Mouse (Mus musculus) myocyte (in vitro differentiated cells): Measurements from ENCODE around the gene Itih1. TPM values are rescaled to one million over a fixed set of nuclear protein-coding genes. Genes with fewer than 3 reads are reported as not detected.

Source experiments
- H3K27me3 ChIP-seq: one replicate; pipeline ENCODE4 v1.6.1; 2011; ENCODE audit not compliant: control insufficient read depth, insufficient read depth, insufficient read length
- H3K36me3 ChIP-seq: one replicate; pipeline ENCODE4 v1.6.1; 2011; ENCODE audit not compliant: control insufficient read depth, insufficient read depth
- H3K4me2 ChIP-seq: one replicate; pipeline ENCODE4 v1.6.1; 2011; ENCODE audit warnings: low read depth, control low read depth
- H3K4me3 ChIP-seq: one replicate; pipeline ENCODE4 v1.5.1; 2011; ENCODE audit warnings: mild to moderate bottlenecking, control low read depth, moderate library complexity
- H3K79me2 ChIP-seq: one replicate; pipeline ENCODE4 v1.6.1; 2011; ENCODE audit not compliant: control insufficient read depth, insufficient read depth
- H3ac ChIP-seq: one replicate; pipeline ENCODE4 v1.6.1; 2011; ENCODE audit not compliant: control insufficient read depth, insufficient read length
- CEBPB ChIP-seq: IDR thresholded peaks from 2 replicates; pipeline ENCODE4 v1.6.1; 2011; ENCODE audit warnings: mild to moderate bottlenecking, moderate library complexity; ENCODE audit not compliant: poor library complexity, insufficient read depth, severe bottlenecking
- E2F4 ChIP-seq: IDR thresholded peaks from one replicate; pipeline ENCODE4 v1.6.1; 2011; ENCODE audit warnings: mild to moderate bottlenecking, control low read depth, moderate library complexity; ENCODE audit not compliant: insufficient read depth
- MAX ChIP-seq: IDR thresholded peaks from one replicate; pipeline ENCODE4 v1.6.1; 2011; ENCODE audit warnings: low read depth, mild to moderate bottlenecking, control low read depth
- MYOD1 ChIP-seq, 3 experiments: IDR thresholded peaks; one replicate each; pipeline ENCODE4 v1.6.1; 2011; ENCODE audit warnings: control low read depth in 2 of 3, low read depth in 2 of 3, mild to moderate bottlenecking in 2 of 3, moderate library complexity in 1 of 3; ENCODE audit not compliant: insufficient read length in 2 of 3, control insufficient read depth in 1 of 3
- MYOG ChIP-seq, 3 experiments: IDR thresholded peaks; one replicate each; pipeline ENCODE4 v1.6.1; 2011; ENCODE audit warnings: control low read depth in 2 of 3, low read depth in 2 of 3, mild to moderate bottlenecking in 2 of 3; ENCODE audit not compliant: insufficient read length in 2 of 3, control insufficient read depth in 1 of 3, insufficient read depth in 1 of 3
- POLR2A ChIP-seq: IDR thresholded peaks from one replicate; pipeline ENCODE4 v1.6.1; 2011; ENCODE audit warnings: low read depth, mild to moderate bottlenecking, control low read depth, moderate library complexity; ENCODE audit not compliant: insufficient read length
- POLR2AphosphoS2 ChIP-seq: IDR thresholded peaks from one replicate; pipeline ENCODE4 v1.6.1; 2011; ENCODE audit warnings: low read depth, control low read depth; ENCODE audit not compliant: insufficient read length
- REST ChIP-seq: IDR thresholded peaks from one replicate; pipeline ENCODE4 v1.6.1; 2011; ENCODE audit warnings: mild to moderate bottlenecking, control low read depth, moderate library complexity; ENCODE audit not compliant: insufficient read depth, insufficient read length
- SRF ChIP-seq: IDR thresholded peaks from one replicate; pipeline ENCODE4 v1.6.1; 2011; ENCODE audit warnings: low read depth; ENCODE audit not compliant: control insufficient read depth, insufficient read length
- TCF12 ChIP-seq: IDR thresholded peaks from one replicate; pipeline ENCODE4 v1.6.1; 2011; ENCODE audit warnings: mild to moderate bottlenecking, control low read depth; ENCODE audit not compliant: poor library complexity, insufficient read depth, severe bottlenecking
- TCF3 ChIP-seq: IDR thresholded peaks from one replicate; pipeline ENCODE4 v1.6.1; 2011; ENCODE audit warnings: low read depth, control low read depth; ENCODE audit not compliant: insufficient read length
- USF1 ChIP-seq: IDR thresholded peaks from one replicate; pipeline ENCODE4 v1.6.1; 2011; ENCODE audit warnings: low read depth, mild to moderate bottlenecking, control low read depth, moderate library complexity
- polyA plus RNA-seq: library from polyadenylated mRNA; unstranded; fragments of >200 nt; fragmentation: generic; extraction: Trizol; gene quantifications from one replicate; pipeline ENCODE4 v1.2.1, GENCODE M21; 2012; ENCODE audit warnings: missing spikeins

The Itih1 gene
- polyA plus RNA-seq, 1 experiment: 0.02 TPM

DNA sequence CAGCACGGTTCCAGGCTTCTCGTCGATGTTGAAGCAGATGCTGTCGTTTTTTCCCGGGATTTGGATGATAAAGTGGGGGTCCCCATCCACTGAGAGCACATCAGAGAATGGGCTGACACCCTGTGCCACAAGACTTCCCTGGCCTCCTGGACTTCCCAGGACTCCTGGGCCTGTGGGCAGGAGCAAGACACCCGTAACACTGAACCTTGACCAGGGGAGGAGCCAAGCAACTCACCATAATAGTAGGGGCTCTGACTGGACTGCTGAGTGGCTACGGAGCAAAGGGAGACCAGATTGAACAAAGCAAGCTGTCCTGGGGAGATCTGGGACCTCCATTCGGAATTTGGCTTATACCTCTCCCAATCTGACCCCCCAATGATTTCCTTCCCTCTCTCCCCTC is 30.4 kb downstream of the Itih1 start:
- Histone ChIP-seq H3K27me3 (no peaks in the 10 kb centered on the region), H3K4me2 (no peak overlapping the region), H3K4me3 (no peak overlapping the region), H3K36me3 (no peaks in the 10 kb centered on the region), H3ac (no peak overlapping the region), H3K79me2 (no peaks in the 10 kb centered on the region)
- TF ChIP-seq USF1 (no peak), POLR2A (no peak), REST (no peak), E2F4 (no peak), TCF12 (no peak), CEBPB (no peak), TCF3 (no peak)

DNA sequence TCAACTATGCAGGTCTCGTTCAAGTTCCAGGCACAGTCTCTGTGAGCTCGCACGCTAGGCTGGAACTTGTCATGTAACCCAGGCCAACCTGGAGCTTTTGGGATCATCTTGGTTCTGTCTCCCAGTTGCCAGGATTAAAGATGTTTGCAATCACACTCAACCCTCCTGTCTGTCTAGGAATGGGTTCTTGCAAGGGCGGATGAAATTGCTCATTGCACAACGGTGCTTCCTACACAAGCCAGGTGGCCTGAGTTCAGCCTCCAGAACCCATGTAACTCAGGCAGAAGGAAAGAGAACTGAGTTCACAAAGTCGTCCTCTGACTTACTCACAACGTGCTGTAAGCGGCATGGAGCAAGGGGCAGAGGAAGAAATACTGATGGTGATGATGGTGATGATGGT is 31.9 kb downstream of the Itih1 start:
- Histone ChIP-seq H3K4me2 (no peak overlapping the region), H3K27me3 (no peaks in the 10 kb centered on the region), H3ac (no peak overlapping the region), H3K36me3 (no peaks in the 10 kb centered on the region), H3K4me3 (no peak overlapping the region), H3K79me2 (no peaks in the 10 kb centered on the region)
- TF ChIP-seq SRF (no peak), POLR2AphosphoS2 (no peak), MAX (no peak), USF1 (no peak), TCF3 (no peak), TCF12 (no peak), E2F4 (no peak)

- TF ChIP-seq MAX (no peak), MYOG (IDR thresholded peaks at IDR 0.05; ENCODE audit: control insufficient read depth in 1 of 3, insufficient read depth in 1 of 3, insufficient read length in 2 of 3, low read depth in 2 of 3) (no peak), REST (no peak), USF1 (no peak), TCF3 (no peak)
These were observed 35.2 kb downstream of the Itih1 start for GRCm38 (mm10) chr14:30907814-30908265.

DNA sequence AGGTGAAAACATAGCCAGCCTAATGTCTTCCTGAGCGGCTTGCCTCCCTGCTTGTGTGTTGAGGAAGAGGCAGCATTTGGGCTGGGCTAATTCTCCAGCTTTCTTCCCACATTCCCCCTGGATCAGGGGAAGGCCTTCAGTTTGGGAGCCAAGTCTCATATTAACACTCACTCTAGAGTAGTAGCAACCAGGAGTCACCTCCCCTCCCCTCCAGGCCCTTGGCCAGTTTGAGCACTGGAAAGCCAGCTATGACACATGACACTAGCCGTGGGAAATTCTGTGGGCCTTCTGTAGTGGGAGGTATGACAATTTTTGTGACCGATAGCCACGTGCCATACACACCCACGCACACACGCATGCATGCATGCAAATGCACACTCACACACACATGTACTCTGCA is 37.1 kb downstream of the Itih1 start:
- TF ChIP-seq USF1 (no peak), E2F4 (no peak), CEBPB (no peak), MYOD1 (IDR thresholded peaks at IDR 0.05; ENCODE audit: control insufficient read depth in 1 of 3, insufficient read length in 2 of 3, low read depth in 2 of 3) (no peak), MAX (no peak), POLR2AphosphoS2 (no peak), REST (no peak), POLR2A (no peak), MYOG (IDR thresholded peaks at IDR 0.05; ENCODE audit: control insufficient read depth in 1 of 3, insufficient read depth in 1 of 3, insufficient read length in 2 of 3, low read depth in 2 of 3) (no peak), TCF3 (no peak), TCF12 (no peak)
- H3ac ChIP-seq: no peak overlapping the region
- no peak overlapping the region for H3K4me2 ChIP-seq
- H3K36me3 ChIP-seq: no peaks in the 10 kb centered on the region
- H3K27me3 ChIP-seq: no peaks in the 10 kb centered on the region
- no peak overlapping the region for H3K4me3 ChIP-seq
- no peaks in the 10 kb centered on the region for H3K79me2 ChIP-seq

More at GRCm38 (mm10) chr14:30907814-30908265, 35.2 kb downstream of the Itih1 start:
- Histone ChIP-seq H3K4me3 (no peak overlapping the region), H3ac (no peak overlapping the region), H3K4me2 (no peak overlapping the region), H3K79me2 (no peaks in the 10 kb centered on the region), H3K36me3 (no peaks in the 10 kb centered on the region), H3K27me3 (no peaks in the 10 kb centered on the region)

DNA sequence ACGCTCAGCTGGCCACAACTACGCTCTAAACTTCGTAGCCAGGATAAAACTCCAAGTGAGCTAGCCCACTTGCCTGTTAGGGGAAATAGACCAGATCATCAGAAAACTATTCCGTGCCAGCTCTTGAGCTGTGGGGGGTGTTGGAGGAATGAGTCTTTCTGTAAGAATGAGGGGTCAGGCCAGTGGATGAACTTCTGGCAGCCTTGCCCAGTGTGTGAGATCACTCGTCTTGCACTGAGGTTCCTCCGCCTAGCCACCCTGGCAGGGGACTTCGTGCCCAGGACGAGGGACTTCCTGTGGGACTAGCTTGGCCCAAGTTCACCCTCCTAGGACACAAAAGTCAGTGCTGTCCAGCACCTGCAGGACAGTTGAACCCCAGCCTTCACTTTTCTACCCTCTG is 38.8 kb downstream of the Itih1 start:
- H3K4me3 ChIP-seq: no peak overlapping the region
- H3K36me3 ChIP-seq: no peaks in the 10 kb centered on the region
- H3K4me2 ChIP-seq: peak overlapping the region; percentile 42
- TF ChIP-seq USF1 (no peak), TCF12 (no peak), POLR2A (no peak)
- H3K79me2 ChIP-seq: no peaks in the 10 kb centered on the region
- H3ac ChIP-seq: no peak overlapping the region
- H3K27me3 ChIP-seq: no peaks in the 10 kb centered on the region

GRCm38 (mm10) chr14:30903036-30903435 is 40.1 kb downstream of the Itih1 start:
- no peak for TF ChIP-seq TCF12
- TF ChIP-seq MYOG (IDR thresholded peaks at IDR 0.05; ENCODE audit: control insufficient read depth in 1 of 3, insufficient read depth in 1 of 3, insufficient read length in 2 of 3, low read depth in 2 of 3): no peak
- no peak for TF ChIP-seq MAX
- TF ChIP-seq POLR2A: no peak
- TF ChIP-seq CEBPB: no peak
- TF ChIP-seq REST: no peak
- TF ChIP-seq E2F4: no peak
- no peak for TF ChIP-seq TCF3
- TF ChIP-seq SRF: no peak
- no peak for TF ChIP-seq POLR2AphosphoS2
- TF ChIP-seq MYOD1 (IDR thresholded peaks at IDR 0.05; ENCODE audit: control insufficient read depth in 1 of 3, insufficient read length in 2 of 3, low read depth in 2 of 3): no peak
- no peak for TF ChIP-seq USF1
- Histone ChIP-seq H3K4me3 (no peak overlapping the region), H3K27me3 (no peaks in the 10 kb centered on the region), H3K79me2 (no peaks in the 10 kb centered on the region), H3ac (no peak overlapping the region), H3K4me2 (no peak overlapping the region), H3K36me3 (no peaks in the 10 kb centered on the region)
